Mouse (Mus musculus): ENCODE results near the gene Ywhaq. TPM values are rescaled to one million over a fixed set of nuclear protein-coding genes. Genes with fewer than 3 reads are reported as not detected.
"Not testable (repeated sequence)": the region's sequence is repeated elsewhere in the genome, so short reads cannot be mapped to it uniquely, and the experiment has no call there.

Ywhaq gene
- polyA plus RNA-seq, 1 experiment from 2014 or later: 660 TPM

DNA sequence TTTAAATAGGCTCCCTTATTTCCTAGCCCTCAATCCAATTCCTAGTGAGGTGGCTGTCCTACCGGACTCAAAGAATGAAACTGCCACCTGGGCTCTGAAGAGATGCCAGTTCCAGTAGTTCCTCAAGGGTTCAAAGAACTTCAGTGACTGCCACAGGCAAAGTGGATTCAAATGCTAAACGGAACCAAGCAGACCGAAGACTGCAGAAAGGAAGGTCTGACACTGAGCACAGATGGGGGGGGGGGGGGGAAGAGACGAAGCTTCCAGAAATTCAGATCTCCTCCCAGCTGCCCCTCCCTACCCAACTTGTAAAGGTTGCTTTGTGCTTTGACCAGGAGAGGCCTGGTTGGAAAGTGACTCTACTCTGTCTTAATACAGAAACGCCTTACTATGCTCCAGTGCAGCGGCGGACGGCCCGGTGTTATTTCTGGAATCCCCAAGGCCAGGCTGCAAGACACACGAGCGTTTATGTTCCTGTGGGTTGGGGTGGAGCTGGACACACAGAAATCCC lies 1.2 kb upstream of the Ywhaq start:
- peak overlapping the region; percentile 74 for H3K9ac ChIP-seq (ENCODE audit: low read length)
- 45% methylated on average over 10 of the region's 11 CpGs for WGBS
- H3K4me3 ChIP-seq (ENCODE audit: low read length): peak overlapping the region; percentile 91
- peaks cover 7% of the 10 kb centered on the region for H3K4me1 ChIP-seq (replicated peaks; ENCODE audit: control insufficient read depth, insufficient read depth, low read length)
- no peaks in the 10 kb centered on the region for H3K9me3 ChIP-seq (ENCODE audit: control insufficient read depth, low read length)
- peak overlapping the region; percentile 76 for H3K4me2 ChIP-seq (ENCODE audit: low read depth, low read length)
- no peaks in the 10 kb centered on the region for H3K27me3 ChIP-seq (ENCODE audit: control insufficient read depth, insufficient read depth, low read depth, low read length)
- no peak for ATAC-seq (ENCODE audit: low read depth)
- peaks cover 3% of the 10 kb centered on the region for H3K36me3 ChIP-seq (ENCODE audit: control insufficient read depth, insufficient read depth, low read length)
- H3K27ac ChIP-seq (ENCODE audit: low read length): peak overlapping the region; percentile 81; the same call in 1 of the 2 replicates

DNA sequence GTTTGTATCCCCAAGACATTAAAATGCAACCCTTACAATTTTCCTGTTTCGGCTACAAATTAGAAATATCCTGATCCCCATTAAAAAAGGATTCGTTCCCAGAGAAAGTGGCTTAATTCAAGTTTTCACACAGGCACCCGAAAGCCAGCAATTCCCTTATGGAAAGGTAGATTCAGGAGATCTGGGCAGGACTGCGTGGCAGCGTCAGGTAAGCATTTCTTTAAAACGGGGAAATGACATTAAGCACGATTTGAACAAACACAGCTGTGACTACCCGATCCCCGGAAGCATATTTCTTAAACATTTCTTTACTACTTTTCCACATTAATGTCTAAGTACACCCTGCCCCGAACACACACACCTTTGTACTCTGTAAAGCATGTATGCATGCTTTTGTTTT lies 646 bp upstream of the Ywhaq start:
- Histone ChIP-seq H3K9ac (ENCODE audit: low read length) (peak overlapping the region; percentile 74), H3K36me3 (ENCODE audit: control insufficient read depth, insufficient read depth, low read length) (peaks cover 7% of the 10 kb centered on the region), H3K27me3 (ENCODE audit: control insufficient read depth, insufficient read depth, low read depth, low read length) (no peaks in the 10 kb centered on the region), H3K4me2 (ENCODE audit: low read depth, low read length) (peak overlapping the region; percentile 76), H3K4me1 (replicated peaks; ENCODE audit: control insufficient read depth, insufficient read depth, low read length) (peaks cover 7% of the 10 kb centered on the region), H3K9me3 (ENCODE audit: control insufficient read depth, low read length) (no peaks in the 10 kb centered on the region), H3K4me3 (ENCODE audit: low read length) (peak overlapping the region; percentile 91), H3K27ac (ENCODE audit: low read length) (peak overlapping the region; percentile 81)
- no peak for ATAC-seq (ENCODE audit: low read depth)
- 4% methylated on average over 10 of the region's 10 CpGs for WGBS

DNA sequence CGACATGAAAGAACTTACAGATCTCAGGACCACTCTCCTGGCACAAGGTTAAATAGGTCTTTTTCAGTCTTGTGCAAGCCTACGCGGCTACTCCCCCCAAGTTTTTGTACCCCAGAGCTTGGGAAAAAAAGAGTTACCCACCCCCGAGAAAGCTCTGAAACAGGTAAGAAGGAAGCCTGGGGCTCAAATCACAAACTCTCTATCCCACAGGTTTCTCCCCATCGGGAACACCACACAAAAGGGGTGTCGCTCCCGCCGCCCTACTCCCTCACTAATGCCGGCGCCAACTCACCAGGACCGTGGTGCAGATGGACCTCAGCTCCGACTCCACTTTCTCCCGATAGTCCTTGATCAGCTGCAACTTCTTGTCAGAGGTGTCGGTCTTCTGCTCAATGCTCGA lies 931 bp downstream of the Ywhaq start:
- no peak for ATAC-seq (ENCODE audit: low read depth)
- H3K4me2 ChIP-seq (ENCODE audit: low read depth, low read length): peak overlapping the region; percentile 83
- 0% methylated on average over 13 of the region's 15 CpGs for WGBS

DNA sequence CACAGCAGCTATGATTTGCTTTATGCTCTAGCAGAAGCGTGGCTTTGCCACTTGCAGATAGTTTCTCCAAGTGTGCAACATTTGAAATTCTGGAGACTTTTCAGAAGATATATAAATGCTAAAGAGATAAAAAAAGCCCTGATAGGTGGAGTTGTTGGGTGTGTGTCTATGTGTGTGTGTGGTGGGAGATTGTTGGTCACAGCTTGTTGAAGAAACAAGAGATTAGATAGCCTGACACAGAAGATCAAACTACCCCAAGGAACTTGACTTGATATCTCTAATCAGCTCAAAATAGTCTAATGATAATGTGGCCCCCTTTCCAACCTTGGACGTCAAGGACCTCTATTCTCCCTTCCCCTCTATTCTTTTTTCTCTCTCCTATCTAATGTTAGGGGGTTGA lies 6.8 kb downstream of the Ywhaq start:
- ATAC-seq (ENCODE audit: low read depth): no peak
- H3K36me3 ChIP-seq (ENCODE audit: control insufficient read depth, insufficient read depth, low read length): peaks cover 52% of the 10 kb centered on the region
- H3K9me3 ChIP-seq (ENCODE audit: control insufficient read depth, low read length): peaks cover 8% of the 10 kb centered on the region; the same call in 1 of the 2 replicates
- no peak overlapping the region for H3K9ac ChIP-seq (ENCODE audit: low read length)
- no peak overlapping the region for H3K4me3 ChIP-seq (ENCODE audit: low read length)
- H3K27me3 ChIP-seq (ENCODE audit: control insufficient read depth, insufficient read depth, low read depth, low read length): no peaks in the 10 kb centered on the region
- no peak overlapping the region for H3K27ac ChIP-seq (ENCODE audit: low read length)
- H3K4me1 ChIP-seq (replicated peaks; ENCODE audit: control insufficient read depth, insufficient read depth, low read length): peaks cover 4% of the 10 kb centered on the region
- H3K4me2 ChIP-seq (ENCODE audit: low read depth, low read length): no peak overlapping the region
- WGBS: 86% methylated on average over 2 of the region's 2 CpGs

More for the DNA sequence above, 931 bp downstream of the Ywhaq start:
- no peaks in the 10 kb centered on the region for H3K9me3 ChIP-seq (ENCODE audit: control insufficient read depth, low read length)
- H3K27me3 ChIP-seq (ENCODE audit: control insufficient read depth, insufficient read depth, low read depth, low read length): no peaks in the 10 kb centered on the region
- H3K4me1 ChIP-seq (replicated peaks; ENCODE audit: control insufficient read depth, insufficient read depth, low read length): peaks cover 7% of the 10 kb centered on the region
- peak overlapping the region; percentile 91 for H3K4me3 ChIP-seq (ENCODE audit: low read length)
- H3K36me3 ChIP-seq (ENCODE audit: control insufficient read depth, insufficient read depth, low read length): peaks cover 19% of the 10 kb centered on the region
- peak overlapping the region; percentile 100; the same call in 1 of the 2 replicates for H3K27ac ChIP-seq (ENCODE audit: low read length)
- H3K9ac ChIP-seq (ENCODE audit: low read length): peak overlapping the region; percentile 97

DNA sequence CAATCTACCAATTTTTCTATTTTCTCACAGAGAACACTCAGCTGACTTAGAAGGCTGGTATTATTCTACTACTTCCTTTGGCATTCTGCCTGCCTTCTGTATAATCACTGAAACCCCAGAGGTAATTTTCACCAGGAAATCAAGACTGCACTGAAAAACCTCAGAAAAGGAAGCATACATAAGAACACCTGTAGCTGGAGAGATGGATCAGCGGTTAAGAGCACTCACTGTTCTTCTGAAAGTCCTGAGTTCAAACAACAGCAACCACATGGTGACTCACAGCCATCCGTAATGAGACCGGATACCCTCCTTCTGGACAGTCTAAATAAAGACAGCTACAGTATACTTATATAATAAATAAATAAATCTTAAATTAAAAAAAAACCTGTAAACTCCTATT lies 7.8 kb downstream of the Ywhaq start:
- WGBS: 96% methylated on average over 3 of the region's 3 CpGs
- Histone ChIP-seq H3K4me3 (ENCODE audit: low read length) (no peak overlapping the region), H3K4me1 (replicated peaks; ENCODE audit: control insufficient read depth, insufficient read depth, low read length) (no peaks in the 10 kb centered on the region), H3K27ac (ENCODE audit: low read length) (no peak overlapping the region), H3K36me3 (ENCODE audit: control insufficient read depth, insufficient read depth, low read length) (peaks cover 49% of the 10 kb centered on the region), H3K27me3 (ENCODE audit: control insufficient read depth, insufficient read depth, low read depth, low read length) (no peaks in the 10 kb centered on the region), H3K9ac (ENCODE audit: low read length) (no peak overlapping the region), H3K9me3 (ENCODE audit: control insufficient read depth, low read length) (peaks cover 8% of the 10 kb centered on the region; the same call in 1 of the 2 replicates), H3K4me2 (ENCODE audit: low read depth, low read length) (no peak overlapping the region)
- ATAC-seq (ENCODE audit: low read depth): no peak

DNA sequence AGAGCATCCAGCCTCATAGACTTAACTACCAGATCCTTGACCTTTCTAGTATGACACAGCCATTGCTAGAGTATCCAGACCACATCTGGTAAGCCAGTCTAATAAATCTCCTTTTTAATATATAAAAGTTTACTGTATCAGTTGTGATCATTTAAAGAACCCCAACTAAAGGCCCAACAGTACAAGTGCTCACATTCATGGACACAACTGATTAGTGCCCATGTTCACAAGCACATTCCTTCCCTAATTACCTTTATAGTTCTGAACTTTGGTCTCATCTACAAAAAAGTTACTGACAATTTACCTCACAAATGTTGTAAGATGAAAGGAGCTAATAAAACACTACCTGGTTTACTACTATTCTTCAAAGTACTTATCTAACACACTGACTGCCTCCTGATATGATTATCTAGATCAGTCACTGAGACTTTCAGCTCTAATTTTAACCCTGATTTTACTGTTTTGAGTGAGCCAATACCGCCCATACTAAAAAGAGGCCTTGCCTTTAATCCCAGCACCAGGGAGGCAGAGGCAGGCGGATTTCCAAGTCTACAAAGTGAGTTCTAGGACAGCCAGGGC lies 8.6 kb downstream of the Ywhaq start:
- Histone ChIP-seq H3K36me3 (ENCODE audit: control insufficient read depth, insufficient read depth, low read length) (peaks cover 49% of the 10 kb centered on the region), H3K9ac (ENCODE audit: low read length) (no peak overlapping the region), H3K4me2 (ENCODE audit: low read depth, low read length) (no peak overlapping the region), H3K9me3 (ENCODE audit: control insufficient read depth, low read length) (peaks cover 8% of the 10 kb centered on the region; the same call in 1 of the 2 replicates), H3K27ac (ENCODE audit: low read length) (no peak overlapping the region), H3K4me3 (ENCODE audit: low read length) (no peak overlapping the region), H3K4me1 (replicated peaks; ENCODE audit: control insufficient read depth, insufficient read depth, low read length) (no peaks in the 10 kb centered on the region), H3K27me3 (ENCODE audit: control insufficient read depth, insufficient read depth, low read depth, low read length) (no peaks in the 10 kb centered on the region)
- no peak for ATAC-seq (ENCODE audit: low read depth)
- 99% methylated on average over 2 of the region's 2 CpGs for WGBS

DNA sequence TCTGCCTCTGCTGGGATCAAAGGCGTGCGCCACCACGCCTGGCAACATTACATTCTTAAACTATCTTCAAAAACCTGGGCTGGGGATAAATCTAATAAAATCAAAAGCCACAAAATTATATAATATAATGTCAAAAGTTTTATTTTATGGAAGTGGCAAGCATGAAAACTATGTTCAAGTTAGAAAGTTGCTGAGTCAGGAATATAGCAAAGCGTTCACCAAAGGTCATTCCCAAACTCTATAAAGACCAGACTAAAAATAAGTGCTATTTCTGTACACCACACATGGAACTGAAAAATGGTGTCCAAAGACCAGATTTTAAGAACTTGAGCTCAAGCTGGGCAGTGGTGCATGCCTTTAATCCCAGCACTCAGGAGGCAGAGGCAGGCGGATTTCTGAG lies 14.7 kb downstream of the Ywhaq start:
- H3K4me3 ChIP-seq (ENCODE audit: low read length): no peak overlapping the region
- no peak overlapping the region for H3K9ac ChIP-seq (ENCODE audit: low read length)
- H3K27me3 ChIP-seq (ENCODE audit: control insufficient read depth, insufficient read depth, low read depth, low read length): no peaks in the 10 kb centered on the region
- WGBS: 93% methylated on average over 5 of the region's 5 CpGs
- H3K9me3 ChIP-seq (ENCODE audit: control insufficient read depth, low read length): no peaks in the 10 kb centered on the region
- peaks cover 11% of the 10 kb centered on the region for H3K36me3 ChIP-seq (ENCODE audit: control insufficient read depth, insufficient read depth, low read length)
- H3K27ac ChIP-seq (ENCODE audit: low read length): no peak overlapping the region
- ATAC-seq (ENCODE audit: low read depth): no peak
- no peak overlapping the region for H3K4me2 ChIP-seq (ENCODE audit: low read depth, low read length)
- H3K4me1 ChIP-seq (replicated peaks; ENCODE audit: control insufficient read depth, insufficient read depth, low read length): no peaks in the 10 kb centered on the region

DNA sequence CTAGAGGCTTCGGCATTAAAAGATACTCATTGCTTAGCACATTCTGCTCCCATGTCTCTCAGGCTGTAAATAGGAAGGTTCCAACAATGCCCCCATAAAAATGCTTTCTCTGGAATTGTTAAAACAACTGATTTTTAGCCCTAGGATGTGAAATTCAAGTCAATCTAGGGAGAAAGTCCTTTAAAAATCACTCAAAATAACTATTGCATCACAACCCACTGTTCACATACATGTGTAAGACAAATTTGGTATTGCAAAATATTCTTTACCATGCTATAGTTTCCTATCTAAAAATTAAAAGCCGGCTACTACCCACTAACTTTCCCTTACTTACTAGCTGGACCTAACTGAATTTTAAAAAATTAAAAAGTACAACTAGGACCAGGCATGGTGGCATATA lies 31.2 kb downstream of the Ywhaq start:
- ATAC-seq (ENCODE audit: low read depth): no peak
- no peak overlapping the region for H3K4me2 ChIP-seq (ENCODE audit: low read depth, low read length)
- no peaks in the 10 kb centered on the region for H3K4me1 ChIP-seq (replicated peaks; ENCODE audit: control insufficient read depth, insufficient read depth, low read length)
- H3K36me3 ChIP-seq (ENCODE audit: control insufficient read depth, insufficient read depth, low read length): peaks cover 19% of the 10 kb centered on the region
- H3K27me3 ChIP-seq (ENCODE audit: control insufficient read depth, insufficient read depth, low read depth, low read length): no peaks in the 10 kb centered on the region
- 92% methylated on average over 2 of the region's 2 CpGs for WGBS
- no peak overlapping the region for H3K27ac ChIP-seq (ENCODE audit: low read length)
- H3K4me3 ChIP-seq (ENCODE audit: low read length): no peak overlapping the region
- H3K9me3 ChIP-seq (ENCODE audit: control insufficient read depth, low read length): no peaks in the 10 kb centered on the region
- H3K9ac ChIP-seq (ENCODE audit: low read length): no peak overlapping the region

DNA sequence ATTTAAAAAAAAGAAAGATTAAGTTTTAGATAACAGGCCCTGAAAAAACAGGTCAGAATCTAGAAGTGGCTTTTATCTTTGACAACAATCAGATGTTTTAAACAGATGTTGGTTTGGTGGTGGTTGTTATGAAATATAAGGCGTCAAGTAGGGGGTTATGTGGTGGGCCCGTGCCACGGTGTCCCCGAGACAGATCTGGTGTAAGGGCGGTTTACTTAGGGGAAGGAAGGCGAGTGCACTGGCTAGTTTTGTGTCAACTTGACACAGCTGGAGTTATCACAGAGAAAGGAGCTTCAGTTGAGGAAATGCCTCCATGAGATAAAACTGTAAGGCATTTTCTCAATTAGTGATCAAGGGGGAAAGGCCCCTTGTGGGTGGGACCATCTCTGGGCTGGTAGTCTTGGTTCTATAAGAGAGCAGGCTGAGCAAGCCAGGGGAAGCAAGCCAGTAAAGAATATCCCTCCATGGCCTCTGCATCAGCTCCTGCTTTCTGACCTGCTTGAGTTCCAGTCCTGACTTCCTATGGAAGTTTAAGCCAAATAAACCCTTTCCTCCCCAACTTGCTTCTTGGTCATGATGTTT lies 38.6 kb downstream of the Ywhaq start:
- not testable (repeated sequence) for H3K4me3 ChIP-seq (ENCODE audit: low read length); H3K4me1 ChIP-seq (replicated peaks; ENCODE audit: control insufficient read depth, insufficient read depth, low read length)
- WGBS: 41% methylated on average over 6 of the region's 6 CpGs

More for the DNA sequence above, 38.6 kb downstream of the Ywhaq start:
- not testable (repeated sequence) for ATAC-seq (ENCODE audit: low read depth); H3K9ac ChIP-seq (ENCODE audit: low read length); H3K27ac ChIP-seq (ENCODE audit: low read length); H3K9me3 ChIP-seq (ENCODE audit: control insufficient read depth, low read length); H3K4me2 ChIP-seq (ENCODE audit: low read depth, low read length); H3K27me3 ChIP-seq (ENCODE audit: control insufficient read depth, insufficient read depth, low read depth, low read length); H3K36me3 ChIP-seq (ENCODE audit: control insufficient read depth, insufficient read depth, low read length)
